Mouse (Mus musculus): ENCODE results near the gene Il1rn. TPM values are rescaled to one million over a fixed set of nuclear protein-coding genes. Genes with fewer than 3 reads are reported as not detected.

Il1rn gene
- polyA plus RNA-seq, 1 experiment from 2014 or later = not detected

- Histone ChIP-seq H3K27me3 (no peaks in the 10 kb centered on the region), H3K9me3 (no peaks in the 10 kb centered on the region), H3K9ac (no peak overlapping the region), H3K4me3 (no peak overlapping the region), H3K36me3 (no peaks in the 10 kb centered on the region), H3K4me1 (no peaks in the 10 kb centered on the region), H3K4me2 (replicated peaks) (no peak overlapping the region), H3K27ac (no peak overlapping the region)
- no peak for ATAC-seq (ENCODE audit: insufficient number of reproducible peaks, insufficient read depth, low FRiP score, low TSS enrichment)
These were observed 47.7 kb downstream of the Il1rn start for GRCm38 (mm10) chr2:24384393-24384792.

GRCm38 (mm10) chr2:24385111-24385961, 48.7 kb downstream of the Il1rn start:
- H3K36me3 ChIP-seq = no peaks in the 10 kb centered on the region
- H3K4me1 ChIP-seq = no peaks in the 10 kb centered on the region
- H3K9ac ChIP-seq = no peak overlapping the region
- WGBS = 78% methylated on average over 14 of the region's 14 CpGs
- H3K4me2 ChIP-seq (replicated peaks) = no peak overlapping the region
- H3K4me3 ChIP-seq = no peak overlapping the region
- no peaks in the 10 kb centered on the region for H3K9me3 ChIP-seq
- no peak for ATAC-seq (ENCODE audit: insufficient number of reproducible peaks, insufficient read depth, low FRiP score, low TSS enrichment)
- no peaks in the 10 kb centered on the region for H3K27me3 ChIP-seq
- no peak overlapping the region for H3K27ac ChIP-seq

GRCm38 (mm10) chr2:24386158-24386963, 49.7 kb downstream of the Il1rn start:
- H3K9ac ChIP-seq = no peak overlapping the region
- 86% methylated on average over 21 of the region's 21 CpGs for WGBS
- H3K36me3 ChIP-seq = no peaks in the 10 kb centered on the region
- no peak overlapping the region for H3K4me3 ChIP-seq
- H3K27ac ChIP-seq = no peak overlapping the region
- no peak for ATAC-seq (ENCODE audit: insufficient number of reproducible peaks, insufficient read depth, low FRiP score, low TSS enrichment)
- H3K9me3 ChIP-seq = no peaks in the 10 kb centered on the region
- H3K4me2 ChIP-seq (replicated peaks) = no peak overlapping the region
- H3K4me1 ChIP-seq = no peaks in the 10 kb centered on the region
- no peaks in the 10 kb centered on the region for H3K27me3 ChIP-seq

GRCm38 (mm10) chr2:24386964-24387320, 50.3 kb downstream of the Il1rn start:
- H3K27me3 ChIP-seq = no peaks in the 10 kb centered on the region
- H3K27ac ChIP-seq = no peak overlapping the region
- H3K4me1 ChIP-seq = no peaks in the 10 kb centered on the region
- H3K9ac ChIP-seq = no peak overlapping the region
- no peak for ATAC-seq (ENCODE audit: insufficient number of reproducible peaks, insufficient read depth, low FRiP score, low TSS enrichment)
- H3K9me3 ChIP-seq = no peaks in the 10 kb centered on the region
- H3K4me2 ChIP-seq (replicated peaks) = no peak overlapping the region
- 94% methylated on average over 2 of the region's 2 CpGs for WGBS
- no peak overlapping the region for H3K4me3 ChIP-seq
- no peaks in the 10 kb centered on the region for H3K36me3 ChIP-seq

- no peak overlapping the region for H3K9ac ChIP-seq
- H3K4me2 ChIP-seq (replicated peaks) = no peak overlapping the region
- no peak for ATAC-seq (ENCODE audit: insufficient number of reproducible peaks, insufficient read depth, low FRiP score, low TSS enrichment)
- H3K4me3 ChIP-seq = no peak overlapping the region
- H3K9me3 ChIP-seq = no peaks in the 10 kb centered on the region
- 82% methylated on average over 4 of the region's 4 CpGs for WGBS
- H3K36me3 ChIP-seq = no peaks in the 10 kb centered on the region
- H3K4me1 ChIP-seq = no peaks in the 10 kb centered on the region
- no peak overlapping the region for H3K27ac ChIP-seq
- no peaks in the 10 kb centered on the region for H3K27me3 ChIP-seq
These were observed 51.0 kb downstream of the Il1rn start for GRCm38 (mm10) chr2:24387361-24388283.

GRCm38 (mm10) chr2:24393251-24393650, 56.6 kb downstream of the Il1rn start:
- H3K9ac ChIP-seq = no peak overlapping the region
- no peaks in the 10 kb centered on the region for H3K36me3 ChIP-seq
- no peak overlapping the region for H3K4me2 ChIP-seq (replicated peaks)
- H3K27ac ChIP-seq = no peak overlapping the region
- no peak overlapping the region for H3K4me3 ChIP-seq
- no peaks in the 10 kb centered on the region for H3K4me1 ChIP-seq
- H3K9me3 ChIP-seq = no peaks in the 10 kb centered on the region
- no peak for ATAC-seq (ENCODE audit: insufficient number of reproducible peaks, insufficient read depth, low FRiP score, low TSS enrichment)
- WGBS = 75% methylated on average over 2 of the region's 2 CpGs
- H3K27me3 ChIP-seq = no peaks in the 10 kb centered on the region

- Histone ChIP-seq H3K4me2 (replicated peaks) (no peak overlapping the region), H3K9me3 (no peaks in the 10 kb centered on the region), H3K36me3 (no peaks in the 10 kb centered on the region), H3K27me3 (no peaks in the 10 kb centered on the region), H3K4me1 (no peaks in the 10 kb centered on the region), H3K4me3 (no peak overlapping the region), H3K9ac (no peak overlapping the region), H3K27ac (no peak overlapping the region)
- WGBS = 16% methylated on average over 2 of the region's 2 CpGs
- no peak for ATAC-seq (ENCODE audit: insufficient number of reproducible peaks, insufficient read depth, low FRiP score, low TSS enrichment)
These were observed 60.5 kb downstream of the Il1rn start for GRCm38 (mm10) chr2:24397115-24397514.

- H3K9me3 ChIP-seq = no peaks in the 10 kb centered on the region
- no peak for ATAC-seq (ENCODE audit: insufficient number of reproducible peaks, insufficient read depth, low FRiP score, low TSS enrichment)
- no peak overlapping the region for H3K9ac ChIP-seq
- no peak overlapping the region for H3K27ac ChIP-seq
- WGBS = 84% methylated on average over 3 of the region's 3 CpGs
- H3K36me3 ChIP-seq = no peaks in the 10 kb centered on the region
- no peak overlapping the region for H3K4me2 ChIP-seq (replicated peaks)
- 0 out of 2 replicates have a peak, but pooled peaks cover 7% of the 10 kb centered on the region for H3K27me3 ChIP-seq
- H3K4me3 ChIP-seq = no peak overlapping the region
- H3K4me1 ChIP-seq = peaks cover 5% of the 10 kb centered on the region; the same call in 1 of the 2 replicates
These were observed 64.1 kb downstream of the Il1rn start for GRCm38 (mm10) chr2:24400711-24401110.

Other genes with a start within 250 kb of the Il1rn start
- not detected in 2 replicates for gene Tbpl2, start 240.3 kb upstream of the Il1rn start, polyA plus RNA-seq (2016; fragmentation: Nextera tagmentation; extraction: Ambion mirVana)
- gene Il1f8, start 183.7 kb upstream of the Il1rn start, polyA plus RNA-seq (2016; fragmentation: Nextera tagmentation; extraction: Ambion mirVana) = not detected in 2 replicates
- gene Il1f9, start 150.4 kb upstream of the Il1rn start, polyA plus RNA-seq (2016; fragmentation: Nextera tagmentation; extraction: Ambion mirVana) = not detected in 2 replicates
- not detected in 2 replicates for gene Il1f6, start 121.4 kb upstream of the Il1rn start, polyA plus RNA-seq (2016; fragmentation: Nextera tagmentation; extraction: Ambion mirVana)
- gene Il1f5, start 59.9 kb upstream of the Il1rn start, polyA plus RNA-seq (2016; fragmentation: Nextera tagmentation; extraction: Ambion mirVana) = not detected in 2 replicates
- not detected in 2 replicates for gene Il1f10, start 45.7 kb upstream of the Il1rn start, polyA plus RNA-seq (2016; fragmentation: Nextera tagmentation; extraction: Ambion mirVana)
- gene Psd4, start 30.7 kb downstream of the Il1rn start, polyA plus RNA-seq (2016; fragmentation: Nextera tagmentation; extraction: Ambion mirVana) = 0.93 and 2.1 TPM in 2 replicates
- gene Pax8, start 138.7 kb downstream of the Il1rn start, polyA plus RNA-seq (2016; fragmentation: Nextera tagmentation; extraction: Ambion mirVana) = 0.27 and 0.29 TPM in 2 replicates